ENCODE assay signal across 8 mouse cellular contexts in genomic region chr5:137741023-137741931, GRCm38 (mm10). TPM values are rescaled to one million over a fixed set of nuclear protein-coding genes. Genes with fewer than 3 reads are reported as not detected.
A peak's percentile ranks its signal among the peaks of the same experiment; 100 is the strongest.
DNase-seq lines count a peak whose midpoint lies in the region; ATAC-seq and TF ChIP-seq lines count a peak whose summit lies in the region.

Gene Nyap1 (minus strand): TSS chr5:137741607.

- H3K27ac ChIP-seq in embryonic facial prominence, embryonic 12.5 days: peak within 1 kb of the TSS; percentile 80
- peak within 1 kb of the TSS; percentile 42; the same call in 1 of the 2 replicates for H3K27ac ChIP-seq in kidney, embryonic 14.5 days (ENCODE audit: low read depth, low read length)
- peak within 1 kb of the TSS; percentile 41 for H3K27ac ChIP-seq in liver, embryonic 11.5 days (ENCODE audit: low read depth, low read length)
- H3K27ac ChIP-seq in stomach, embryonic 14.5 days (ENCODE audit: low read length): peak within 1 kb of the TSS; percentile 72; the same call in 1 of the 2 replicates

- peak within 1 kb of the TSS; percentile 72 for H3K9ac ChIP-seq in embryonic facial prominence, embryonic 12.5 days
- peak within 1 kb of the TSS; percentile 65 for H3K9ac ChIP-seq in kidney, embryonic 14.5 days (ENCODE audit: low read depth, low read length)
- peak within 1 kb of the TSS; percentile 80 for H3K9ac ChIP-seq in liver, embryonic 11.5 days (ENCODE audit: low read depth, low read length)
- H3K9ac ChIP-seq in stomach, embryonic 14.5 days (replicated peaks; ENCODE audit: low read depth, low read length): peak within 1 kb of the TSS; percentile 58

- H3ac ChIP-seq in myocyte (ENCODE audit: control insufficient read depth, insufficient read length): peak within 1 kb of the TSS; percentile 16

- no peaks in the 10 kb centered on the region for H3K9me3 ChIP-seq in embryonic facial prominence, embryonic 12.5 days
- H3K9me3 ChIP-seq in kidney, embryonic 14.5 days (ENCODE audit: control insufficient read depth, low read length): no peaks in the 10 kb centered on the region
- no peaks in the 10 kb centered on the region for H3K9me3 ChIP-seq in liver, embryonic 11.5 days (ENCODE audit: control insufficient read depth, low read length)
- no peaks in the 10 kb centered on the region for H3K9me3 ChIP-seq in stomach, embryonic 14.5 days (ENCODE audit: control insufficient read depth, low read depth, low read length)

- no peaks in the 10 kb centered on the region for H3K27me3 ChIP-seq in embryonic facial prominence, embryonic 12.5 days
- H3K27me3 ChIP-seq in kidney, embryonic 14.5 days (ENCODE audit: control insufficient read depth, insufficient read depth, low read length): no peaks in the 10 kb centered on the region
- no peaks in the 10 kb centered on the region for H3K27me3 ChIP-seq in liver, embryonic 11.5 days (replicated peaks; ENCODE audit: control insufficient read depth, insufficient read depth, low read length)
- no peaks in the 10 kb centered on the region for H3K27me3 ChIP-seq in myocyte (ENCODE audit: control insufficient read depth, insufficient read depth, insufficient read length)
- H3K27me3 ChIP-seq in stomach, embryonic 14.5 days (ENCODE audit: control insufficient read depth, insufficient read depth, low read length): no peaks in the 10 kb centered on the region

- ATAC-seq in embryonic facial prominence, embryonic 12.5 days (ENCODE audit: insufficient number of reproducible peaks, insufficient read depth, low FRiP score, low TSS enrichment): peak; percentile 82
- ATAC-seq in kidney, embryonic 14.5 days (ENCODE audit: low FRiP score, low TSS enrichment): peak; percentile 83
- ATAC-seq in liver, embryonic 11.5 days (replicated peaks; ENCODE audit: low FRiP score): peak; percentile 80
- ATAC-seq in stomach, embryonic 14.5 days (ENCODE audit: insufficient number of reproducible peaks, insufficient read depth, low FRiP score, low read depth): peak; percentile 86

- H3K79me2 ChIP-seq in myocyte (ENCODE audit: control insufficient read depth, insufficient read depth): peaks cover under 1% of the 10 kb centered on the region

- peak within 1 kb of the TSS; percentile 73 for H3K4me3 ChIP-seq in embryonic facial prominence, embryonic 12.5 days
- peak within 1 kb of the TSS; percentile 68 for H3K4me3 ChIP-seq in kidney, embryonic 14.5 days (ENCODE audit: low read length)
- peak within 1 kb of the TSS; percentile 71 for H3K4me3 ChIP-seq in liver, embryonic 11.5 days (ENCODE audit: low read depth, low read length)
- peak within 1 kb of the TSS; percentile 25 for H3K4me3 ChIP-seq in myocyte
- peak within 1 kb of the TSS; percentile 59 for H3K4me3 ChIP-seq in stomach, embryonic 14.5 days (ENCODE audit: low read depth, low read length)

- DNase-seq in A20 (ENCODE audit: low read depth, low spot score): peak; percentile 87
- peak; percentile 75 to 83 for DNase-seq in adrenal gland, postnatal 36 days
- DNase-seq in heart, adult 9 months (ENCODE audit: low spot score in 2 of 2): peak; percentile 70 to 75
- peak; percentile 89 for DNase-seq in liver, embryonic 11.5 days (ENCODE audit: low spot score)

- H3K4me1 ChIP-seq in embryonic facial prominence, embryonic 12.5 days: peaks cover 27% of the 10 kb centered on the region
- peaks cover 13% of the 10 kb centered on the region; the same call in 1 of the 2 replicates for H3K4me1 ChIP-seq in kidney, embryonic 14.5 days (ENCODE audit: control insufficient read depth, insufficient read depth, low read length)
- H3K4me1 ChIP-seq in liver, embryonic 11.5 days (replicated peaks; ENCODE audit: control insufficient read depth, insufficient read depth, low read length): peaks cover 25% of the 10 kb centered on the region
- peaks cover 15% of the 10 kb centered on the region for H3K4me1 ChIP-seq in stomach, embryonic 14.5 days (ENCODE audit: control insufficient read depth, insufficient read depth, low read length)

- peaks cover 13% of the 10 kb centered on the region for H3K36me3 ChIP-seq in embryonic facial prominence, embryonic 12.5 days
- no peaks in the 10 kb centered on the region for H3K36me3 ChIP-seq in kidney, embryonic 14.5 days (ENCODE audit: control insufficient read depth, insufficient read depth, low read length)
- H3K36me3 ChIP-seq in liver, embryonic 11.5 days (ENCODE audit: control insufficient read depth, insufficient read depth, low read length): no peaks in the 10 kb centered on the region
- H3K36me3 ChIP-seq in myocyte (ENCODE audit: control insufficient read depth, insufficient read depth): no peaks in the 10 kb centered on the region
- H3K36me3 ChIP-seq in stomach, embryonic 14.5 days (ENCODE audit: control insufficient read depth, insufficient read depth, low read length): peaks cover 4% of the 10 kb centered on the region; the same call in 1 of the 2 replicates

- 1% methylated on average over 64 of the region's 71 CpGs for WGBS in embryonic facial prominence, embryonic 12.5 days
- WGBS in kidney, embryonic 14.5 days: under 1% methylated on average over 67 of the region's 71 CpGs
- WGBS in liver, embryonic 11.5 days: under 1% methylated on average over 68 of the region's 71 CpGs
- 1% methylated on average over 70 of the region's 71 CpGs for WGBS in stomach, embryonic 14.5 days

- peak; percentile 58 for TF ChIP-seq POLR2A in myocyte (IDR thresholded peaks at IDR 0.05; ENCODE audit: insufficient read length, low read depth)

- peak within 1 kb of the TSS; percentile 75 for H3K4me2 ChIP-seq in embryonic facial prominence, embryonic 12.5 days (replicated peaks)
- H3K4me2 ChIP-seq in kidney, embryonic 14.5 days (replicated peaks; ENCODE audit: low read depth, low read length): peak within 1 kb of the TSS; percentile 91
- peak within 1 kb of the TSS; percentile 97 for H3K4me2 ChIP-seq in liver, embryonic 11.5 days
- peak within 1 kb of the TSS; percentile 67 for H3K4me2 ChIP-seq in myocyte (ENCODE audit: low read depth)
- peak within 1 kb of the TSS; percentile 91 for H3K4me2 ChIP-seq in stomach, embryonic 14.5 days (replicated peaks; ENCODE audit: low read depth, low read length)

TF ChIP-seq in myocyte, 11 proteins besides CTCF, POLR2A, EP300 and RAD21:
- TF ChIP-seq POLR2AphosphoS2 (IDR thresholded peaks at IDR 0.05; ENCODE audit: insufficient read length, low read depth): peak; percentile 44
- no peak for TF ChIP-seq TCF3 (IDR thresholded peaks at IDR 0.05; ENCODE audit: insufficient read length, low read depth)

RNA-seq across cellular contexts. Expression of gene Nyap1, which starts in this region (rescaled TPM):
- 1 to 10 TPM; 3.1 to 3.2 TPM for total RNA-seq in adrenal gland, postnatal 36 days (2021)
- 3.7 and 4.6 TPM in 2 replicates for polyA plus RNA-seq in embryonic facial prominence, embryonic 12.5 days (2016; fragmentation: Nextera tagmentation; extraction: Ambion mirVana)
- polyA plus RNA-seq in kidney, embryonic 14.5 days (2014; fragmentation: Nextera tagmentation; extraction: Ambion mirVana): 0.56 and 1.1 TPM in 2 replicates
- polyA plus RNA-seq in liver, embryonic 11.5 days (2014; fragmentation: Nextera tagmentation; extraction: Ambion mirVana): 0.39 and 0.43 TPM in 2 replicates
- polyA plus RNA-seq in myocyte (2012; fragmentation: generic; extraction: Trizol): 2.7 TPM
- 1.0 and 1.4 TPM in 2 replicates for polyA plus RNA-seq in stomach, embryonic 14.5 days (2014; fragmentation: Nextera tagmentation; extraction: Ambion mirVana)

Comparison
In these comparisons a context has a peak if more than half of its experiments do, and no peak if none do; other contexts are left out.
1. Peak in every context shown above with its lines: DNase-seq, ATAC-seq, H3K4me3 ChIP-seq and H3K27ac ChIP-seq.
2. Peak in DNase-seq, ATAC-seq, H3K4me3 ChIP-seq, H3K27ac ChIP-seq, H3K9ac ChIP-seq and H3K4me2 ChIP-seq in liver, embryonic 11.5 days; RNA of the gene not detected or under 1 TPM.